Mouse (Mus musculus): ENCODE results near the gene Fasn.
A peak's percentile ranks its signal among the peaks of the same experiment; 100 is the strongest.

Fasn gene

DNA sequence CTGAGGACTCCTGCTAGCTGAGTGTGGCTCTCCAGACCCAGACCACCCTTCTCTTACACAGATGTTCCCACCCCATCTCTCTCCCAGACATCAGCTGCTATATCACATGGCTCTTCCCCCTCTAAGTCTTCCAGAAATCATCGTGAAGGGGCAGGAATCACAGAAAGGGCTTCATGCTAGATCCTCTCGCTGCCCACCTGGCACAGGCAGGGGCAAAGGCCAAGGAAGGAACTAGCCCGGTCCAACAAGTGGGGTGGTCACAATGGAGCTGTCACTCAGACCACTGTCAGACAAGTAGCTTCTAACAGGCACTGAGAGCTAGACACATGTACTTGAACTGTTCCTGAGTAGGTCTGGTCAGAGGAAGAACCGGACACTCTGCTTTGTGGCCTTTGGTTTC is 4.1 kb upstream of the Fasn start:
- DNase-seq (ENCODE audit: low read depth, low spot score): no peak

DNA sequence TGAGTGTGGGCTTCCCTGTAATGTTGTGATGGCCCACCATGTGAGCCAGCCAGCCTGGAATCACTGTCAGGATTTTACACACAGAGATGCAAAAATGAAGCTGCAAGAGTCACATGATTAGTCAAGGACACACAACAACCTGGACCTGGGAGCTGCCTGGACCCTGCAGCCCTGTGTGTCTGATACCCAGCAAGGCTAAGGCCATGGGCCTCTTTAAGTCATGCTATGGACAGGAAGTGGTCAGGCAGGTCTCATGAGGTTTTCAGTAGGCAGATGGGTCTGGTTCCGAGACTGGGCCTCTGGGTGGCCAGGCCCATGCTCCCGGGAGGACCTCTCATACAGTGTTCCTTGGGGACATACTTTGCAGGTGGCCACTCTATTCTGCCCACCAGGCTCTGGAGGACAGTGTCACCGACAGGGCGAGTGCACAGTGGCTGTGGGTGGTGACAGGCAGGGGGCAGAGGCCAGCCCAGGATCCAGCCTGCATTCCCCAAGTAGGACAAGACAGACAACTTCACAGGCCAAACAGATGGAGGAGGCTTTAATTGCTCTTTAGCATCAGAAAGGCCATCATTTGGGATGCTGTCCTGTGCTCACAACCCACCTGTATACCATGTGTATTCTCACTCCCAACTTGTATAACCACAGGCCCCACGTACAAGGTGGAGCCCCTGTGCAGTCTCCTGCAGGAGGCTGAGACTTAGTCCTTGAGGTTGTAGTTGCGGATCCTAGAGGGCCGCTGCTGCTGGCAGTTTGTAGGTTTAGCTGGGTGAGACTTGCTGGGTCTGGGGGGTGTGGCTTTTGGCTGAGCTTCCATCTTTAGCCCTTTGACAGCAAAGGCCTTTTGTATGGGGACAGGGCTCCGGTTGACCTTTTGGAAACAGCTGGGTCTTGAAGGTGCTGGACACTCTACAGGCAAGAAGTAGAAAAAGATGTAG is 1.9 kb upstream of the Fasn start:
- peak; percentile 47 for DNase-seq (ENCODE audit: low read depth, low spot score)

DNA sequence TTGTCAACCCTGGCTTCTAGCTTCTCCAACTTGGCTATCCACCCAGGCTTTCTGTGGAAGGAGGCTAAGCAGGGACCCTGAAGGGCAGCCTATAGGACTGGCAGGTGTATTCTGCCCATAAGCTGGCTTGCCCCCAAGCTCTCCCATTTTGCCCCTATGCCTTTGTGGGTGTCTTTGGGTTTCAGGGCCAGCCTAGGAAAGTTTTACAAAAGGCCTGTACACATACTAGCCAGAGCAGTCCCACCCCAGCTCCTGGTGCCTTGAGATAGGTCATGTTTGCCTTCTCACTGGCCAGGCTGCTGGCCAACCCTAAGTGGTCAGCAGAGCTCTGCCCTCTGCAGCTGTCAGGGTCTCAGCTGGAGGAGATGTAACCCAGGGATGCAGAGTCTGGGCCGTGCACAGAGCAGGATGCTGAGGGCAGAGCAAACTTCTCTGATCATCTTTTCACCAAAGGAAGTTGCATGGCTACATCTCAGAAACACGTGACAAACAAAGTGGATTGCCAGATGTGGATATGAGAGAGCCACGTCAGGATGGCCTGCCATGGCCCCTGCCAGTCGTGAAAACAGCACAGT is 1.0 kb upstream of the Fasn start:
- DNase-seq (ENCODE audit: low read depth, low spot score): no peak

DNA sequence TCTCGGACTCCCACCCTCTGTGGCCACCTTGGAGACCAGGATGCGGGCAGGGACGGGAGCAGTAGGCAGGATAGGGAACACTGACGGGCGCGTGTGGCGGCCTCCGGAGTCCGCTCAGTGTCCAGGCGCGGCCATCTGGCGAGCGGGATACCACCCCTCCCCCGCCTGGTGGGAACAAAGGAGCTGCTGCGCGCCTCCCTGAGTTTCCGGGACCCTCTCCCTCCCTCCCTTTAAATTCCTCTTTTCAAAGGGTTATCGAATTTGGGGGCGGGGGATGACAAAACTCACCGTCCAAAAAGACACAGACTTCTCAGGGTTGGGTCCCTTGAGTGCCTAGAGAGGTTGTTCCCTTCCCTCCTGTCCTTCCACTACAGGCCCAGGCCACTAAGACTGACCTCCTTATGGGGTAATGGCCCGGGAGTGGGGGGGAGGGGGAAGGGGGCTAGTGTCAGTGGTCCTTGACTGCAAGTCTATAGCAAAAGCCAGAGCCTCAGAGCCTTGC is 491 bp upstream of the Fasn start:
- DNase-seq (ENCODE audit: low read depth, low spot score): peak; percentile 55

DNA sequence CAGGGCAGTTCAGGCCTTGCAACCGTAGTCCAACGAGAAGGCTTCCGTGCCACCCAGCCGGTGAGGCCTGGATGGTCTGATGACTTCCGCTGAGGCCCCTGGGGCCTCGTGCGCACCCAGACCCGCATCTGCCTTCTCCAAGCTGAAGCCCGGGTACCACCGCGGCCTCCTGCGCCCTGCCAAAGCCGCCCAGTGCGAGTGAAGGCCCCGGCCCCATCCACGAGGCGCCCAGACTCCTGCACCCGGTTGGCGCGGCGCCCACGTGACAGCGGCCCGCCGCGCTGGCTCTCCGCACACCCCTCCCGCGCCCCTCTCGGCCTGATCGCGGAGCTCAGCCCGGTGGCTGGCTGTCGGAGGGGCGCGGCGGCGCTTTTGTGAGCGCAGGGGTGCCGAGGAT is 798 bp downstream of the Fasn start:
- DNase-seq (ENCODE audit: low read depth, low spot score): no peak

DNA sequence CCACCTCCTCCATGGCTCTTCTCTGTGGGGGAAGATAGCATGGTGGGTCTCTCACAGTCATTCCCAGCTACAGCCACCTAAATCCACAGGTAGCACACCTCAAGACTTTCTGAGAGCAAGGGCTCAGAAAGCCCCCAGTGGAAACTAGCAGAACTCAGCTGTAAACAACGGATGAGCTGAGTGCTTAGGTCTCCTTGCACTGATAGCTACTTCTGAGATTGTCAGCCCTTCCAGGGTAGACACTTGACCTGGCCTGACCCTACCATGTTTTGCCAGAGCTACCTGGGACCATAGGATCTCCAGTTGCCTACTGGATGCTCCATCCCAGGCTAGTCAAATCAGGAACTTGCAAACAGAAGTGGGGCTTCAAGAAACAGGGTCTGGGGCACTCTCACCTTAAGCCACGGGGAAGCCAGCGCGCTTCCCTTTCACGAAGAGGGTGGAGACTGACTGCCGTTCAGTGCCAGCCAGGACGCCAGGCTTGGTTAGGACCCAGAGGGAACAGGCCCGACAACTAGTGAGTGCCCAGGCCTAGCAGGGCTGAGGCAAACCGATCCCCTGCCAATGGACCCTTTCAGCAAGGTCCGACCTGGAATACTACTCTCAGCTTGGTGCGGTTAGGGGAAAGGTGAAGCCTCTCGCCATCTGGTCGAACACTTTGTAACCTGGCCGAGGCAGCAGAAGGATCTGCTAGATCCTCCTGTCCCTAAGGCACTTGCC is 1.4 kb downstream of the Fasn start:
- DNase-seq (ENCODE audit: low read depth, low spot score): no peak

DNA sequence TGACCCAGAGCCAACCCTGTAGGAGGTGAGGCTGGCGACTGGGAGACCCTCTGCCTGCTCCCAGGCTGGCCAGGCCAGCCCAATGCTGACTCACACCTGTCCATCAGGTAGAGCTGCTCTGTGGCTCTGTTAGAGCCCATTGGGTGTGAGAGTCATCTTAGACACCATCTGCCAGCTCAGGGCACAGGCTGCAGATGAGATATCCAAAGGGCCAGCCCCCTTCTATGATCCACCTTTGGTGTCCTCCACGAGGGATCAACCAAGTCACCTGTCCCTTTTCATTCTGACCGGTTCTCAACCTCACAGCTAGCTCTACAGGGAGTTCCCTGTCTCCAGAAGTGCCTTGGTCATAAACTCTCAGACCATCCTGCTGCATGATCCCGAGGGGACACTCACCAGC is 2.0 kb downstream of the Fasn start:
- no peak for DNase-seq (ENCODE audit: low read depth, low spot score)

- no peak for DNase-seq (ENCODE audit: low read depth, low spot score)
Observed at GRCm38 (mm10) chr11:120821076-120821922, 3.0 kb downstream of the Fasn start.

DNA sequence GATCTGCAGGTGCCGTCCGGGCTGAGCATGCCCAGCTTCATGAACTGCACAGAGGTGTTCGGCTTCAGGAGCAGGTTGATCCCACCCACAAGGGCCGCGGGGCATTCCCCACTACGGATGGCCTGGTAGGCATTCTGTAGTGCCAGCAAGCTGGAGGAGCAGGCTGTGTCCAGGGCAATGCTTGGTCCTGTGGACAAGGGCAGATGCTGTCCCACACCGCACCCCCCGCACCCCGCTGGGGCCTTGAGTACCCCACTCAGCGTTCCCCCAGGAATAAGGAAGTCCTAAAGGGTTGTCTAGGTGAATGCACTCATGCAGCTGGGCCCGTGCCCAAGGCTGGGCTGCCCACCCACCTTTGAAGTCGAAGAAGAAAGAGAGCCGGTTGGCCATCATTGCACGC is 3.8 kb downstream of the Fasn start:
- no peak for DNase-seq (ENCODE audit: low read depth, low spot score)

GRCm38 (mm10) chr11:120819556-120819955 is 4.8 kb downstream of the Fasn start:
- no peak for DNase-seq (ENCODE audit: low read depth, low spot score)

DNA sequence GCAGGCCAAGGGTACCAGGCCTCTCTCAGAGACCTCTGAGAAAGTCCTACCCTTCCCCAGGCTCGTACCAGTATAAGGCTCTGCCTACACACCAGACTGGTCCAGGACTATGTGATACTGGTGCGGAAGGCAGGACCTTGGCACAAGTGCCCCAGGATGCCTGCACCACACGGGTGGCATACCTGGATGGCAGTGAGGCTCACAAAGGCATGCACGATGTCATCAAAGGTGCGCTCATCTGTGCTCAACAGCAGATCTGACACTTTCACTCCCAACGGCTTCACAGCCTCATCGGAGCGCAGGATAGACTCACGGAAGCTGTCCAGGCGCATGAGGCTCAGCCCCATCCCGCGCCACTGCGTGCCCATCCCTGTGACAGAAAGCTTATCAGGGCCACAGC is 6.1 kb downstream of the Fasn start:
- no peak for DNase-seq (ENCODE audit: low read depth, low spot score)

GRCm38 (mm10) chr11:120817358-120817757 is 7.0 kb downstream of the Fasn start:
- DNase-seq (ENCODE audit: low read depth, low spot score): no peak

DNA sequence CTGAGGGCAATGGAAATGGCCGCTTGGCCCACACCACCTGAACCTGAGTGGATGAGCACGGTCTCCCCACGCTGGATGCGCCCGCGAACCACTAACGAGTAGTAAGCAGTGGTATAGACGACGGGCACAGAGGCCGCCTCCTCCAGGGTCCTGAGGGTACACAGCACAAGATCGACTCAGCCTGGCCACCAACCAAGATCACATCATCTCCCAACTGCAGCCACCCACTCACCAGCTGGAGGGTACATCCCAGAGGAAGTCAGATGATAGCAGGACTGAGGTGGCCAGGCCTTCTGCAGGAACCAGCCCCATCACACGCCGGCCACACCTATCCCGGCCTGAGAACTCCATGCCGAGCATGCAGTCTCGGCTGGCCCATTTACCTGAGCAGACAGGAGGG is 12.3 kb downstream of the Fasn start:
- no peak for DNase-seq (ENCODE audit: low read depth, low spot score)

- no peak for DNase-seq (ENCODE audit: low read depth, low spot score)
Observed at GRCm38 (mm10) chr11:120808010-120808409, 16.3 kb downstream of the Fasn start.

DNA sequence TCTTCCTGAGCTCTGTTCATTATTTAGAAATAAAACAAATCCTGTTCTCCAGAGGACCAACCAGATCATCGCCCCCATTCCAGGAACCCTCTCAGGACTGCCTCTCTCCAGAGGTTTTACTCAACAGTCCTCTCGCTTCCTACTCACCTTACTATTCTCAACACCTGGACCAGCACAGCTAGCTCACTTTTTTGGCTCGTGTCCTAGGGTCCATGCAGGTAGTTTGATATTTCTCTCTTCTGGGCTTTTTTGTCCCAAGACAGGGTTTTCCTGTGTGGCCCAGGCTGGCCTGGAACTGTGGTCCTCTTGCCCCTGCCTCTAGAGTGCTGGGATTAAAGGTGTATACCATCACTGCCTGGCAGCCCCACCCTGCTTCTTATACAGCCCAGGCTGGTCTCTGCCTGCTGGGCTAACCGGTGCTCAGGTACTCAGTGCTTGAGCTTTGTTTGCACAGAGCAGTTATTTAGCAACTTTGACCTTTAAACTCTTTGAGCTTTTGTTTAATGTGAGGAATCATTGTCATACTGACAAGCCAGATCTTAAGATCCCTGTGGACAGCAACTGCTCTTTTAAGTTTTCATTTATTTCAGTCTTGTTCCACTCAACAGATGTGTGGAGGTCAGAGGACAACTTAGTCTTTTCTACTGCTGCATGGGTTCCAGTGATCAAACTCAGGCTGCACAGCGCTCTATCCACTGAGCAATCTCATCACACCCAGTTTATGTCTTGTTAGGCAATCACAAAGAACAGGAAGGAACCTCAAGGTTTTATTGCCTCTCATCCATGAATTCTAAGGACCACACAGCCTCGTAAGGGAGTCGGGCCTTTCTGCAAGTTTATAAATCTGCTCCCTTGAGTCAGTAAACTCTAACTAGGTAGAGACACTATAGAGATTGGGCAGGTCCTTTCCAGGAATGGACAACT is 18.7 kb downstream of the Fasn start:
- peak; percentile 67 for DNase-seq (ENCODE audit: low read depth, low spot score)

GRCm38 (mm10) chr11:120804769-120805168 is 19.6 kb downstream of the Fasn start:
- no peak for DNase-seq (ENCODE audit: low read depth, low spot score)

GRCm38 (mm10) chr11:120804274-120804673 is 20.1 kb downstream of the Fasn start:
- DNase-seq (ENCODE audit: low read depth, low spot score): no peak

GRCm38 (mm10) chr11:120800061-120800904 is 24.1 kb downstream of the Fasn start:
- DNase-seq (ENCODE audit: low read depth, low spot score): peak; percentile 95

DNA sequence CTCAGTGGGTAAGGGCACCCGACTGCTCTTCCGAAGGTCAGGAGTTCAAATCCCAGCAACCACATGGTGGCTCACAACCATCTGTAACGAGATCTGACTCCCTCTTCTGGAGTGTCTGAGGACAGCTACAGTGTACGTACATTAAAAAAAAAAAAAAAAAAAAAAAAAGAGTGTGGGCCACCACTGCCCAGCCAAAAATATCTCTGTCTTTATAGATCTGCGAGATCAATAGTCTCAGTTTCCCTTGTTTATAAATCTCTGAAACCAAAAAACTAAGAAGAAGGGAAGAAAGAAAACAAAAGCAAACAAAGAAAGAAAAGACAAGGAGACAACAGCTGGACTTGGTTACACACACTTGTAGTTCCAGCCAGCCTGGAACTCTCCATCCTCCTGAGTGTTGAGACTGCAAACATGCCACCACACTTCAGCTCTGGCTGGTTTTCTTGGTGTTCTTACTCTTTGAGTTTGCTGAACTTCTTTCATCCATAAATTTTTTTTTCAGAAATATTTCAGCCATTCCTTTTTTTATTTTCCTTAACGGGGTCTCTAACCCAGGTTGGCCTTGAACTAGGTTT is 24.9 kb downstream of the Fasn start:
- no peak for DNase-seq (ENCODE audit: low read depth, low spot score)

All from ES-CJ7 (cell line).